Mouse (Mus musculus) kidney, postnatal 4 days (tissue): Measurements from ENCODE around the gene Gm28053.

Experiments
- DNase-seq, 2 experiments: peaks; one replicate each; pipeline ENCODE4 v3.0.0; 2021; ENCODE audit warnings: mixed read lengths in 2 of 2

Gene Gm28053

DNA sequence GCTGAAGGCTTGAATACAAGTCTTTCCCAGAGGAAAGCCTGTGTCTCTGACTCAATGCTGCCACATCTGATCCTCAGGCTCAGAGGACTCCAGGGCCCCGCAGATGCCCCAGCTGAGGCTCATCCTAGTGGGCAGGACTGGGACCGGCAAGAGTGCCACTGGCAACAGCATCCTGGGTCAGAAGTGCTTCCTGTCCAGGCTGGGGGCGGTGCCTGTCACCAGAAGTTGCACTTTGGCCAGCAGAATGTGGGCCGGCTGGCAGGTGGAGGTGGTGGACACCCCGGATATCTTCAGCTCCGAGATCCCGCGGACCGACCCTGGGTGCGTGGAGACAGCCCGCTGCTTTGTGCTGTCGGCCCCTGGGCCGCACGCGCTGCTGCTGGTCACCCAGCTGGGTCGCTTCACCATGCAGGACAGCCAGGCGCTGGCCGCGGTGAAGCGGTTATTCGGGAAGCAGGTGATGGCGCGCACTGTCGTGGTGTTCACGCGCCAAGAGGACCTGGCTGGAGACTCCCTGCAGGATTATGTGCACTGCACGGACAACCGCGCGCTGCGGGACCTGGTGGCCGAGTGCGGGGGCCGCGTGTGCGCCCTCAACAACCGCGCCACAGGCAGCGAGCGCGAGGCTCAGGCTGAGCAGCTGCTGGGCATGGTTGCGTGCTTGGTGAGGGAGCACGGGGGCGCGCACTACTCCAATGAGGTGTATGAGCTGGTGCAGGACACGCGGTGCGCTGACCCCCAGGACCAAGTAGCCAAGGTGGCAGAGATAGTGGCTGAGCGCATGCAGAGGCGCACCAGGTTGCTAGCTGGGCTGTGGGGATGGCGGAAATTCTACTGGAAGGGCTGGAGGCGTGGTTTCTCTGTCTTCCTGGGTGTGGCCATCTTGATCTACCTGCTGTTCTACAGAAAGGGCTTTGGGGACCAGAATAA is 24.3 kb downstream of the Gm28053 start:
- peak; percentile 68 to 85 for DNase-seq

DNA sequence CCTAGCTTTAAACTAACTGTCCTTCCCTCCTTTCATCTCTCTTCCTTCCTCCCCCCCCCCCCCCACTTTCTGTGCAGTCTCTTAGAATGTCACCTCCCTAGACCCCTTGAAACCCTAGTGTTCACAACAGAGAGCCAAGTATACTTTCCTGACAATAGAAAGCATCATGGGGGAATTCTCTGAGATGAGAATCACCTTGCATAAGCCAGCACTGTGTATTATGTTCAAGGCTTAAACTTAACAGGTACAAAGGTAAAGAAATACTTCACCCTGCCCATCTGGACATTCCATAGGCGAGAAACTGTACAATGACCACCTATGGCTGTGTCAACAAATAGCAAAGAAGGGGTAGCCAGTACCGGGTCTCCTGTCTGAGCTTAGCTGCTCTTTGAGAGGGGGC is 27.1 kb downstream of the Gm28053 start:
- DNase-seq: no peak

DNA sequence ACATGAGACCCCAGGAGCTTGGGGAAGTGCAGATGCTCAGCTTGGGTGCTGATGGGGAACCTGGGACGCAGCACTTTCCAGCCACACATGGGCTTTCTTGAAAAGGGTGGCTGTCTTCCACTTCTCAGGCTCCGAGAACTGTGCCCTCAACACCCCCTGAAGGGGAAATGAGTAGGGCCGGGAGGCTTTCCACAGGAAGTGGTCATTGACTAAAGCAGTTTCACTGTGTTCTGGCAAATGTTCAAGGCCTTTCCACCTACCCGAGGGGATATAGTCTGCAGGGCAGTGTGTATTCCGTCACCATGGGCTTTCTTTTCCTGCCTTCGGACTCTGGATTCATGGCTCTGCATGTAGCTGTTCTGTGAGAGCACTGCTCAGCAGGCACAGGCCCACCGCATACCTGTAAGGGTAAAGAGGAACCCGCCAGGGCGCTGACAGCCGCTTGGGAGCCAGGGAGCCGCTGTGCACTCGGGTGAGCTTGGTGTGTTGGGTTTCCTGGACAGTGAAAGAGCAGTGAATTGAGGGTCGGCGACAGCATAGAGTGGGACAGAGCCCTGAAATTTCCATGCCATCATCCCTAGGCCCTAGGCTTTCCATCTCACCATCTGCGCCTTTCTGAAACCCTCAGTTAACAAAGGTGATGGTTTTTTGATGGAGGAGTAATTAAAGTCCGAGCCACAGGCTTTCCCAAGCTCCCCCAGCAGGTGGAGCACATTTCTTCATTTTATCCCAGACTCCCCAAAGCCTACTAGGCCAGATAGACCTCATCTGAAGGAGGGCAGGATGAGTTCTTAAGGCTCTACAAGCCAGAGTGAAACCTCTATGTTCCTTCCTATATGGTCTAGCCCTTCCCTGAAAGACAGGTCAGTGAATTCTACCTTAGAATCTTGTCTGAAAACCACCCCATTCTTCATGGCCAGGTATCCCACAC is 27.8 kb downstream of the Gm28053 start, which contains the start of gene Gimap5:
TSS of gene Gimap5 (plus strand) at position 239 of the 931 bp plus-strand sequence.
- DNase-seq: peak; percentile 53 to 60

DNA sequence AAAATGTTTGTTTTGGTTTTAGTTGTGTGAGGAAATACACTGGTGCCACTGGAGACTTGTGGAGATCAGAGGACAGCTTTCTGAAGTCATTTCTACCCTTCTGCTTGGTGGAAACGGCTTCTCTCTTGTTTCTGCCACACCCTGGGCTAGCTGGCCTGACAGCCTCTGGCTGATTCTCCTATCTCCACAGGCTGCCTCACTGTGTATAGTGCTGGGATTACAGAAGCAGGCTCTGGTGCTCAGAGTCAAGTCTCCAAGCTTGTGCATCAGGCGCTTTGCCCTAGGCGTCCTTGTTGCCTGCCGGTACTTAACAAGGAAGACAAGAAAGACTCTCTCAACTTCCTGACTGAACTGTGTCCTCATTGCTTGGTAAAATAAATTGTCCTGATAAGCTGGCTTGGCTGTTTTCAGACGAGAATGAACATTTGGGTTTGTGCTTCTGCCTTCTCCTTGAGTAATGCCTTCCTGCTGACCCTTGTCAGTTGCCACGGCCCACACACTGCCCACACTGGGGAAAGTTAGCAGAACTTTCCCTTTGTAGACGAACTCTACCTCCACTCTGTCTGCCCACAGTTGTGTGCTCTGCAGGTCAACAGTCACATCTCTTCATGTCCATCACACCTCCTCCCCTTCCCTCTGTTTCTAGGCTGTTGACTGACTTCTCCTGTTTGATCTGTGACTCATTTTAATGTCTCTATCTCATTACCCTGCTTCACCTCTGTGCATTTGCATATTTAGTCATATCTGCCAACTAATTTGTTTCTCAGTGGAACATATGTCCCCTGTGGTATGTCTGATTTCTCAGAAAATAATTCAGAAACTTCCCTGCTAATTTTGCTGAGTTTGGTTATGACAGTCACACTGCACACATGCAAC is 28.9 kb downstream of the Gm28053 start:
- peak in 1 of 2 experiments; percentile 28 for DNase-seq

DNA sequence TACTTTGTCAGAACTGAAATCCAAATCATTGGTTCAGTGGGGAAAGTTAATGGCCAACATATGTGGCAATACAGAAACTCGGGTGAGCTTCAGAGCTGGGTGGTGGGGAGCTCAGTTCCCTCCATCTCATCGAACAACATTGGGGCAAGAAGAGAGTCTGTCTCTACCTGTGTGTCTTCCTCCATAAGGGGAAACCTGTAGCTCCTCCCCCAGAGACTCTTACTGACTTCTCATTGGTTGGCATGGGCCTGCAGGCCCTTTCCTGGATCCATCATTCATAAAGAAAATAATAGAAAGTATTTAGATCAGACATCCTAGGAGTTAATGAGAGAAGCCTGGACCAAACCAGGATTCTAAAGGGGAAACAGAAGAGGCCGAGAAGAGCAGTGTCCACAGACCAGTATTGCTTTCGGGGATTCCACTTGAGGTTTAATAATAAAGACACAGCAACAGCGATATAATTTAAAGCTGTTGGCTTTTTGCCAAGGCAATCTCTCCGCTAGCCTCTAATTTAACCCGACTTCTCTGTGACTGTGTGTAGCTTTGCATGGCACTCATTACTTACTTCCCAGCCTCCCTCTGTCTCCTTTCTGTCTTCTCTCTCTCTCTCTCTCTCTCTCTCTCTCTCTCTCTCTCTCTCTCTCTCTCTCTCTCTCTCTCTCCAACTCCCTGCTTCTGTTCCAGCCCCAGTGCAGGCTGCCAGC is 45.3 kb downstream of the Gm28053 start:
- DNase-seq: no peak

DNA sequence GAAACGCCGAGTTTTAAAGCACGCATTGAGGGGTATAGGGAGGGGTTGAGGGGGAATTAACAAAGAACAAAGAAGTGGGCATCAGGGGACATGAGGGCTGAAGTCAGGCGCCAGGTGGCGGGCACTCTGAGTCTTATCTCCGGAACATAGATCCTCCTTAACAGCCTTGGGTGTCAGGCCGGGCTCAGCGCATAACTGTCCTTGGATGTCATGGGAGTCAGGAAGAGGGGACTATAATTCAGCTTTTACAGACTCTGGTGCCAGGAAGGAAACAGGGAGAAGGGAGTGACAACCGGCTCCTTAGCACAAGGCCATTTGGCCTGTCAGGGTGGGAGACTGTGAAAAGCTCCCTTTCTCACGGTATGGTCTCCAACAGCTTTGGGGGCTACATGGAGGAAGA is 46.1 kb downstream of the Gm28053 start:
- DNase-seq: no peak

DNA sequence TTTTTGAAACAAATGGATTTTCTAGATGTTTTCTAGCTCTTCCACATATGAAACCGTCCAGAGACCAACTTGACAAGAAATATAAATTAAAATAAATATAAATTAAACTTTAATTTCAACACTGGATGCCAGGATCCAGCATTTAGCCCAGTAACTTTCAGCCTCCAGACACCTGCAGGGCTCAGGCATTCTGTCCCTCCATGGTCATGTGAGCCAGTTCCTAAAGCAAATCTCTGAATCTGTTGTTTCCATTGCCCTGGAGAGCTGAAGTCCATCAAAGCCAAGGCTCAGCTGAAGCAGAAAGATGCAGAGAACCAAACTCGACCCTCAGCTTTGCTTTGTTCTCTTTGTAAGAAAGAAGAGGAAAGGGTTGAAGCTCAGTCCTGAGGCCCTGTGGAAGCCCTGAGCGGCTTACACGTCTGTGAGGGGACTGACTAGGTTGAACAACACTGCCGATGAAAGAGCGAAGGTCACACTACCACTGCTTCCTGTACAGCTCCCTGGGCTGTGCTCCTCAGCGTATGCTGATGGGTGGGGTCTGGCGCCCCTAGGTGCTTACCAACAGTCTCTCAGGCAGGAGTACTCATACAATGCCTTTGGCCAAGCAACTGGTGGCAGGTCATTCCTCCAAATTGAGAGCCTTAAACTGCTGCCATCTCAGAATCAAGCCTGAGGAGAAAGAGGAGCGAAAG is 49.9 kb downstream of the Gm28053 start:
- DNase-seq: no peak

DNA sequence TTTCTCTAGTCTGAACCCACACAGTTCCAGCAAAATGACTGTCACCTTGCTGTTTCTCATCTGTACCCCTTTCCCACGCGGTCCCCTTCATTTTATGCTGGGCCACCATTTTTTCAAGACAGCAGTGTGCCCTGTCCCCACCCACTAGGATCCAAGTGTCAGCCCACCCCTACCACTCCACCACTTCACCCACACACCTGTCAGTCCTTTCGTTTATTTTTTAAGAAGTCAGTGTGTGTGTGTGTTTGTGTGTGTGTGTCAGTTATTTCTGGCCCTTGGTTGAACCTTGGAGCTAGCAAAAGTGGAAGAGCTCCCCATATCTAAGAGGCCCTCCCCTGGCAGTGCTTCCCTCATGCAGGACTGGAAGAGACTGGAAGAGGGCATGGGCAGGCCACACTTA is 50.5 kb downstream of the Gm28053 start:
- DNase-seq: no peak

DNA sequence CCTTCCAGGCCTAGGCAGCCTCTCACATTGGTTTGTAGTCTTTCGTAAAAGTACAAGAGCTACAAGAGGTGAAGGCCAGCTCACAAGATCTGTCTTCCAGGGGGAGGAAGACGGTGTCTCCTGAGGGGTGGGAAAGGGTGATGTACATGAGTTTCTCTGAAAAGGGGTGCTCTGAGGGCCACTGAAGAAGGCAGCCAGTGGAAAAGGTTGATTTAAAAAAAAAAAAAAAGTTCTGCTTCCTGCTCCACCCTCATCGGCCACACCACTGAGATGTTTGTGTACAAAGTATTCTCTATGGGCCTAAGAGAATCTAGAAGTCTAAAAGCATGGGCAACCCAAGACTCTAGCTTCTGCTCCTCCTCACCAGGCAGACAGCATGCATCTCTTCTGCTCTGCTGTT is 52.3 kb downstream of the Gm28053 start, which contains the start of gene Gimap3:
TSS of gene Gimap3 (minus strand) at position 156 of the 400 bp plus-strand sequence.
- DNase-seq: no peak

DNA sequence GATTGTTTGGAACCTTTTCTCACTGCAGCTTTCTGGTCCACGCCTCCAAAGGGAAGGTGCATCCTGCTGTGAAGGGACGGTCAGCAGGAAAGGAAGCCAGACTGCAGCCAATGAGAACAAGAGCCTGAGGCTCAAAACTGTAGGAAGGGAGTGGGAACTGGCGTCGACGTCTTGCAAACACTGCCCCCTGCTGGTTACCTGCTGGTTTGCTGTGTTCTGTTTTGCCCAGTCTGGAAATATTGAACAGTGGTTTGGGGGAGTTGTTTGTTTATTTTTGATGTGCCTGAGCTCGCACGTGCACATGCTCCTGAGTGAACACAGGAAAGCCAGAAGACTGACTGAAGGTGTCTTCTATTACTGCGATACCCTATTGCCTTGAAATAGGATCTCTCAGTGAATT is 53.6 kb downstream of the Gm28053 start:
- peak; percentile 90 to 91 for DNase-seq

DNA sequence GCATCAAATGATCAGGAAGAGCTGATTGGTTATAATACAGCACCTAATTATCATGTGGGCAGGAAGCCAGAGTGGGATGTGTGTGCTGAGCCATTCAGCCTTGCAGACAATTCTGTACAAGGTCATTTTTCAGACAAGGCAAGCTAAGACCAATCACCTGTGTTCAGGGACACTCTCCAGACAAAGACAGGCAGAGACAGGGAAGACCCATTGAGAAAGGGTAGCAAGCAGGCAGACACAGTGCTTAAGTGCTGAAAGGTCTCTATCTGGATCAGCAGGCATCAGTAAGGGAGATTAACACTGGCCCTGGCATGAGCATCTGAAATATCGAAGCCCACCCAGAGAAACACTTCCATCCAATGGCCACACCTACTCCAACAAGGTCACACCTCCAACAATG is 66.0 kb downstream of the Gm28053 start:
- no peak for DNase-seq

DNA sequence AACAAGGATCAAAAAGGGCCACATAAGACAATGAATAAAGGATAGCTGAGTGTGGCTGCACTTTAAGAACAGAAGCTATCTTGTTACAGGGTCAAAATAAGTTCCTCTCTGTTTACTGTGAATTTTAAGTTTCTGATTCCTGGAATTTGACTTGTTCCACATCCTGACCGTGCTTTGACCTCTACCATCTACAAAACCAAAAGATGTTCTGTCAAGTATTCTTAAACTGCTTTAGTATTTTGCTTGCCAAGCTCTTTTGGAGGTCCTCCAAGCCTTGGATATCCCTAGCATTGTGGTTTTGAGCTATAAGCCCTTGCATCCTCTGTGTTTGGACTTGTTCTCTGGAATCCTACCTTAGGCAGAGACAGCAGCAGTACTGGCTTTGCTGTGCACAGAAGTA is 66.8 kb downstream of the Gm28053 start:
- DNase-seq: peak in 1 of 2 experiments; percentile 21

DNA sequence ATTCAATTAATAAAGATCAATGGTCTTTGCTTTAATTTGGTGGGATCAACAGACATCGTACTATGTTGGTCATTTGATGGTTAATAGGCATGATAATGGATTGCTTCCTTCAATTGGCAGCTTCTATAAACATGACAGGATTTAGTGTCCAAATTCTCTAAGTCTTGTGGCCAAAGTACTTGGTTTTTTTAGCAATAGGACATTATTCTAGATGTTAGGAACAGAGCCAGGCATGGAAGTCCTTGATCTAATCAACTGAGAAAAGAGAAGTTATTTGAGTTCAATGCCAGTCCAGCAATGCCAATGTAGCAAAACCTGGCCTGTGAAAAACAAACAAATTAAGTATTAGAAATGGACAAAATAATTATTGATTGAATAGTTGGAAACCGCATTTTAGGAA is 67.2 kb downstream of the Gm28053 start:
- no peak for DNase-seq

DNA sequence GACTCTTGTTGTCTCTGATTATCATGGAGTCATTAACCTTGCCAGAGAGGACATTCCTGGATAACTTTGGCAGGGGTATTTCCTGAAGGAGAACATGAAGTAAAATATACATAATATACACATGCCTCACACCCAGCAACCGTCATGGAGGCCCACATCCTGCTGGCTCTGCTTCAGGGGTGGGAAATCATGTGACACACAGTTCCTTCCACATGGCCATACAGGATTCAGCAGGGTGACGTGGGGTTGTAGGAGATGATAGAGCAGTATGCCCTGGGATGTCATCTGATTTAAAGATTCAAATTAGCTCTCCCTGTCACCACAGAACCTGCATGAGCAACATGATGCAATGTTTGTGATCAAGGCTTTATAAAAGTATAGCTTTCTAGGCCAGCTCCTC is 69.5 kb downstream of the Gm28053 start:
- DNase-seq: no peak

DNA sequence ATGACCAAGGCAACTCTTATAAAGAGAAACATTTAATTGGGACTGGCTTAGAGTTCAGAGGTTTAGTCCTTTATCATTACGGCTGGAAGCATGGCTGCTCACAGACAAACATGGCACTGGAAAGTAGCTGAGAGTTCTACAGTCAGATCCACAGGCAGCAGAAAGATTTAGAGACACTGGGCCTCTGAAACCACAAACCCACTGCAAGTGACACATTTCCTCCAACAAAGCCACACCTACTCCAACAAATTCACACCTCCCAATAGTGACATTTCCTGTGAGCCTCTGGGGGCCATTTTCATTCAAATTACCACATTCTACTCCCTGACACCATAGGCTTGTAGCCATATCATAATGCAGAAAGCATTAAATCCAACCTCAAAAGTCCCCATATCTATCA is 83.5 kb downstream of the Gm28053 start:
- DNase-seq: no peak
